8 mouse cellular contexts compared by ENCODE assay signal in genomic region chr3:102691802-102692484, GRCm38 (mm10). TPM values are rescaled to one million over a fixed set of nuclear protein-coding genes. Genes with fewer than 3 reads are reported as not detected.
A peak's percentile ranks its signal among the peaks of the same experiment; 100 is the strongest.
DNase-seq lines count a peak whose midpoint lies in the region; ATAC-seq lines count a peak whose summit lies in the region.

No protein-coding gene starts in this region.

- peak; percentile 59; the same call in 1 of the 2 replicates for ATAC-seq in limb, embryonic 11.5 days (ENCODE audit: insufficient number of reproducible peaks, low FRiP score, low TSS enrichment, low read depth)

- H3K4me1 ChIP-seq in limb, embryonic 11.5 days (ENCODE audit: control insufficient read depth, insufficient read depth, low read length), result peaks cover 2% of the 10 kb centered on the region; the same call in 1 of the 2 replicates

- H3K9me3 ChIP-seq in limb, embryonic 11.5 days (ENCODE audit: control insufficient read depth, low read length), result no peaks in the 10 kb centered on the region

- H3K27me3 ChIP-seq in limb, embryonic 11.5 days (ENCODE audit: control insufficient read depth, insufficient read depth, low read length), result no peaks in the 10 kb centered on the region

- no peaks in the 10 kb centered on the region for H3K36me3 ChIP-seq in limb, embryonic 11.5 days (ENCODE audit: control insufficient read depth, insufficient read depth, low read length)

- H3K27ac ChIP-seq in limb, embryonic 11.5 days (replicated peaks; ENCODE audit: low read depth, low read length), result no peak overlapping the region

- 41% methylated on average over 11 of the region's 11 CpGs for WGBS in limb, embryonic 11.5 days

- no peak overlapping the region for H3K4me3 ChIP-seq in limb, embryonic 11.5 days (ENCODE audit: low read depth, low read length)

- H3K9ac ChIP-seq in limb, embryonic 11.5 days (ENCODE audit: low read length), result no peak overlapping the region

- H3K4me2 ChIP-seq in limb, embryonic 11.5 days (ENCODE audit: low read depth, severe bottlenecking), result no peak overlapping the region

- DNase-seq in 3134 (ENCODE audit: extremely low read depth, insufficient read length, low spot score), result peak; percentile 65
- peak; percentile 58 to 81 for DNase-seq in adrenal gland, adult (ENCODE audit: inconsistent age in 2 of 2, low spot score in 1 of 2)
- DNase-seq in embryo, embryonic 9.5 days (ENCODE audit: extremely low spot score), result peak; percentile 51
- DNase-seq in heart, adult 18-20 months, result peak; percentile 74 to 81
- peak; percentile 38 to 71 for DNase-seq in kidney, adult 8-10 months
- peak; percentile 86 for DNase-seq in limb, embryonic 11.5 days (ENCODE audit: low spot score)
- DNase-seq in neural tube, embryonic 10.5 days (ENCODE audit: extremely low spot score, low spot score), result peak; percentile 68
- peak; percentile 68 for DNase-seq in thymus, postnatal 0 days (ENCODE audit: low spot score)

RNA-seq across cellular contexts. Expression of gene Tspan2, which starts 42.4 kb away (rescaled TPM):
- total RNA-seq in heart, adult 18-20 months (2021), result 1 to 10 TPM; 8.1 to 9.9 TPM
- polyA plus RNA-seq in limb, embryonic 11.5 days (2014; fragmentation: Nextera tagmentation; extraction: Ambion mirVana), result 6.5 and 7.1 TPM in 2 replicates
- 11.3 and 12.4 TPM in 2 replicates for polyA plus RNA-seq in thymus, postnatal 0 days (2015; fragmentation: Nextera tagmentation; extraction: Ambion mirVana)
